Mouse (Mus musculus): ENCODE data around the gene Olfr124.

Gene Olfr124

DNA sequence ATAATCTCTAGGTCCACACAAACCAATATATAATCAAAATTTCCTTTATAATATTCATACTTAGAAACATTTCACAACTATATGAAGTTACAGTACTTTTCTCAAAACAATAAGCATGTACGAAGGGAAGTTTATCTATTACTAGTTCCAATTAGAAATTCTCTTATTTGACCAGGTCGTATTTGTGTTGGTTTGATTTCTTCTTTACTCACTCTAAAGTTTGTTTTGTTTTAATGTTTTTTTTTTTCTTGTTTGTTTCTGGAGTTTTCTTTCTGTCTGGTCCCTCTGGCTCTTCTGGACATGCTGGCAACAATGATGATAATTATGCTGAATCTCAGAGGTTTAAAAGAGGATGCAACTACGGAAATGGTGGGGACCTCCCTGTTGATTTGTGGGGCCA is at the start of gene Olfr124:
TSS of gene Olfr124 (plus strand) at position 301 of the 400 bp plus-strand sequence.
- no peak for DNase-seq

- no peak for DNase-seq
Observed at GRCm38 (mm10) chr17:37768307-37768706, 31.4 kb upstream of the Olfr124 start, which contains the start of gene Olfr122. TSS of gene Olfr122 (plus strand) at chr17:37768607.

- no peak for DNase-seq
Observed at GRCm38 (mm10) chr17:37793229-37793628, 6.5 kb upstream of the Olfr124 start, which contains the start of gene Olfr123. TSS of gene Olfr123 (plus strand) at chr17:37793529.

DNA sequence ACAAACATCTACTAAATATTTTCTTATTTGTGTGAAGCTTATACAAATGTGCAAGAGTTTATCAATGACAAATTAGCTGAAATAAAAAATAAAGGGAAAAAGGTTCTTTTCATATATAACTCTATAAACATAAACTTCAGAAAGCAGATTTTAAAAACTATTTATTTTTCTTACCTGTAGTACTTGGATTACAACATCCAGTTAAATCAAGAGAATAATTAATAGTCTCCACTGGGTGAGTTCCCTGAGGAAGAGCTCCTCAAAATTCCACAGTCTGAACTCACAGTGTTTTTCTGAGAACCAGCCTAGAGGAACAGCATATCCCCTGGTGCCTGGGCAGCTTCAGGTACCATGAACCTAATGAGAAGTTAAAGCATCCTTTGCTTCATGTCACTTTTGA is 33.0 kb downstream of the Olfr124 start, which contains the start of gene Olfr125:
TSS of gene Olfr125 (plus strand) at position 301 of the 400 bp plus-strand sequence.
- no peak for DNase-seq

DNA sequence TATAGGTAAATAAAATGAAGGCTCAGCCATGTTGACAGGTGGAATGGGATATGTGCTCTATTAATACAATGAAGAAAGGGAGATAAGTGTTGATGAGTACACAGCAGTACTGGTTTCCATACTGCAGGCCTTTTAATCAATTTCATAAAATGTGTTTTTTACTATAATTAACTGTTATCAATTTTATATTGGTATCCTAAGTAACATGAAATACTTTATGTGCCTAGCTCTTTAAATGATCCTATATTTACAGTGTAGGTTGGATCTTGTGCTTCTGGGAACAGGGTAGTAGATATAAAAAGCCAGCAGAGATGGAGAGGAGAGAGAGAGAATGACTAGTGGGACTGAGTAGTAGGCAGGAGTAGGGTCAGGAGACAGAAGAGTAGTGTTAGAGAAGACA is 47.5 kb downstream of the Olfr124 start, which contains the start of gene Olfr126:
TSS of gene Olfr126 (plus strand) at position 301 of the 400 bp plus-strand sequence.
- DNase-seq, result no peak

Measured in spleen, adult 18-20 months (tissue).